Mouse (Mus musculus): Measurements from ENCODE around the gene Sppl2b. TPM values are rescaled to one million over a fixed set of nuclear protein-coding genes. Genes with fewer than 3 reads are reported as not detected.
"Not testable (repeated sequence)": the region's sequence is repeated elsewhere in the genome, so short reads cannot be mapped to it uniquely, and the experiment has no call there.

Sppl2b gene
- total and polyA plus RNA-seq, 2 experiments from 2014 or later = 74.4 to 90.3 TPM

DNA sequence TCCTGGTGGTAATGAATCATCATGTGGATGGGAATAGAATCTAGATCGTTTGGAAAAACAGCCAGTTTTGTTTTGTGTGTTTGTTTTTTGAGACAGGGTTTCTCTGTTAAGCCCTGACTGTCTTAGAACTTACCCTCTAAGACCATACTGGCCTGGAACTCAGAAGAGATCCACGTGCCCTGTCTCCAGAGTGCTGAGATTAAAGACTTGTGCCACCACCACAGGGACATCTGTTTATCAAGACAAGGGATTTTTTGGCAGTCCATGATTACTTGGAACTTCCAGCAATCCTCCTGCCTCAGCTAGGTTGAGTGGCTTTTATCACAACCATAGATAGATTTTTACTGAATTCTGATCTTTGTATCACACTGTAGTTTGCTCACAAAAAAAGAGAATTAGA is 30.2 kb upstream of the Sppl2b start:
- H3K27ac ChIP-seq (ENCODE audit: low read depth, low read length) = no peak overlapping the region
- no peak for TF ChIP-seq CTCF (IDR thresholded peaks at IDR 0.05; ENCODE audit: low read depth)
- H3K4me2 ChIP-seq (ENCODE audit: low read depth) = no peak overlapping the region
- H3K36me3 ChIP-seq (ENCODE audit: insufficient read depth) = peaks cover 9% of the 10 kb centered on the region
- H3K4me1 ChIP-seq (ENCODE audit: insufficient read depth) = no peaks in the 10 kb centered on the region
- ATAC-seq (no peak), DNase-seq (no peak)
- no peak overlapping the region for H3K4me3 ChIP-seq (ENCODE audit: low read depth, low read length)
- H3K27me3 ChIP-seq (ENCODE audit: insufficient read depth, low read length) = no peaks in the 10 kb centered on the region
- no peak overlapping the region for H3K9ac ChIP-seq
- 74% methylated on average over 2 of the region's 2 CpGs for WGBS
- no peaks in the 10 kb centered on the region for H3K9me3 ChIP-seq (ENCODE audit: low read length)

DNA sequence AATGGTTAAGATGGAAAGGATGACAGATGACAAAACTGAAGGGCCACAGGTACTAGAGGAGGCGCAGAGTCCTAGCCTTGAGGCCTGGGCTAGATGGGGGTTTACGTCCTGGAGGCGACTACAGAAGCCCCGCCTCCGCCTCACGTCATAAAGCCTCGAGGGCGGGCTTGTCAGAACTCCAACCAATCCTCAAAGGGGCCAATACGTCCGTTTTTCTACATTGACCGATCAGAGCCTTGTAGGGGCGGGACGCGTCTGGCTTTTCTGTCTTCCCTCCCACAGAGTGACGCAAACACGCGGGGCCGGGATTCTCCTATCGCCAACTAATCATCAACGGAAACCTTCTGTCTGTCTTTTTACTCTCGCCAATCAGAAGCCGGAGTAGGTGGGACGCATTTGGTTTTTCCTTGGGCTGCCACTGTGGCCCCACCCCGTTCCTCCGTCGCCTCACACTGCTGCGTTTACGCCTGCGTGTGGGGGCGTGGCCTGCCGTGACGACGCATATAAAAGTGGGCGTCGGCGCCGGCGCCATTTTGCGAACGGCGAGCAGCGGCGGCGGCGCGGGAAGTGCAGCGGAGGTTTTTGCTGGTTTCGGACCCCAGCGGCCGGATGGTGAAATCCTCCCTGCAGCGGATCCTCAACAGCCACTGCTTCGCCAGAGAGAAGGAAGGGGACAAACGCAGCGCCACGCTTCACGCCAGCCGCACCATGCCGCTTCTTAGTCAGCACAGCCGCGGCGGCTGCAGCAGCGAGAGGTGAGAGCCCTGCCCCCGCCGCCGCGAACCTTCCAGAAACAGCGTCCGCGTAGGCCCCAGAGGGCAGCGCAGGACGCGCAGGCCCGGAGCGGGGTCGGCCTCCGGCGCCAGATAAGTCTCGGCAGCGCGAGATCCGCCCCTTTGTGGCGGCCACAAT is 28.7 kb upstream of the Sppl2b start, which contains the start of gene Oaz1:
TSS of gene Oaz1 (plus strand) at position 506 of the 912 bp plus-strand sequence.
- TF ChIP-seq CTCF (IDR thresholded peaks at IDR 0.05; ENCODE audit: low read depth) = peak; percentile 24; the same call in 1 of the 2 replicates
- Histone ChIP-seq H3K9me3 (ENCODE audit: low read length) (no peaks in the 10 kb centered on the region), H3K9ac (peak within 1 kb of the TSS; percentile 88), H3K27ac (ENCODE audit: low read depth, low read length) (peak within 1 kb of the TSS; percentile 89), H3K27me3 (ENCODE audit: insufficient read depth, low read length) (no peaks in the 10 kb centered on the region), H3K4me2 (ENCODE audit: low read depth) (peak within 1 kb of the TSS; percentile 63), H3K4me1 (ENCODE audit: insufficient read depth) (no peaks in the 10 kb centered on the region), H3K4me3 (ENCODE audit: low read depth, low read length) (peak within 1 kb of the TSS; percentile 83), H3K36me3 (ENCODE audit: insufficient read depth) (peaks cover 21% of the 10 kb centered on the region)
- peak; percentile 100 for DNase-seq
- 2% methylated on average over 80 of the region's 82 CpGs for WGBS
- peak; percentile 98 for ATAC-seq

DNA sequence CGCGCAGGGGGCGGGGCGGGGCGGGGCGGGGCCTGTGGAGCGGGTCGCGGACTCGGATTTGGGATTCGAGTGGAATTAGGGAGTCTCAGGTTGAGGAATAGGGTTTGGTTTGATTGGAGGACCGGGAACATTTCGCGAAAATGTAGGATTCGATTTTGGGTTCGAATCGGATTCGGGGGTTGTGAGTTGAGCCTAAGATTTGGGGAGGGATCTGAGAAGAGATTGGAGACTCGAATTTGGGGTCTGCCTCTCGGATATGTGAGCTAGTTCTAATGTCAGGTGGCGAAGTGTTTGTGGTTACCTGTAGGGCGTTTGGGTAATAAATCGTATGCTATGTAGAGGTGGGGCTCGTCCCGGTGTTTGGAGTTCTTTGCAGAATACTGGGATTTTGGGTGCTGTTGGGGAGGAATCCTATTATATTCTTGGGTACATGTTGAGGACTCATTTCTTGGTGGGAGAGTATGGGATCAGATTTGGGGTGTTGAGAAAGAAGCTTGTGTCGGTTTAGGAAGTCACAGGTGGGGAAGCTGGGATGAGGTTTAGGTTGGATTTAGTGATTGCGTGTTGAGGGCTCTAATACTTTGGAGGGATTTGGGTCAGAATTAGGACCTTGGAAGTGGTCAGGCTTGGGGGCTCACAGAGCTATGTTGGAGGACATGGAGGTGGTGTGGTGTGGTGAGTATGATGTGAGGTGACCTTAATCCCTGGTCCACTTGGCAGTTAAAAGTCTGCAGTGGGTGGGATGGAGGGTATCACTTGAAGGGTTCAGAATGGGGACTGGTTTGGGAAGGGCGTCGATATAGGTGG is 27.8 kb upstream of the Sppl2b start:
- no peaks in the 10 kb centered on the region for H3K4me1 ChIP-seq (ENCODE audit: insufficient read depth)
- H3K4me2 ChIP-seq (ENCODE audit: low read depth) = peak overlapping the region; percentile 60
- H3K27me3 ChIP-seq (ENCODE audit: insufficient read depth, low read length) = no peaks in the 10 kb centered on the region
- H3K9me3 ChIP-seq (ENCODE audit: low read length) = no peaks in the 10 kb centered on the region
- peak overlapping the region; percentile 83 for H3K4me3 ChIP-seq (ENCODE audit: low read depth, low read length)
- peaks cover 21% of the 10 kb centered on the region for H3K36me3 ChIP-seq (ENCODE audit: insufficient read depth)
- DNase-seq (no peak), ATAC-seq (no peak)
- TF ChIP-seq CTCF (IDR thresholded peaks at IDR 0.05; ENCODE audit: low read depth) = no peak
- 8% methylated on average over 27 of the region's 29 CpGs for WGBS
- peak overlapping the region; percentile 89 for H3K27ac ChIP-seq (ENCODE audit: low read depth, low read length)
- peak overlapping the region; percentile 88 for H3K9ac ChIP-seq

DNA sequence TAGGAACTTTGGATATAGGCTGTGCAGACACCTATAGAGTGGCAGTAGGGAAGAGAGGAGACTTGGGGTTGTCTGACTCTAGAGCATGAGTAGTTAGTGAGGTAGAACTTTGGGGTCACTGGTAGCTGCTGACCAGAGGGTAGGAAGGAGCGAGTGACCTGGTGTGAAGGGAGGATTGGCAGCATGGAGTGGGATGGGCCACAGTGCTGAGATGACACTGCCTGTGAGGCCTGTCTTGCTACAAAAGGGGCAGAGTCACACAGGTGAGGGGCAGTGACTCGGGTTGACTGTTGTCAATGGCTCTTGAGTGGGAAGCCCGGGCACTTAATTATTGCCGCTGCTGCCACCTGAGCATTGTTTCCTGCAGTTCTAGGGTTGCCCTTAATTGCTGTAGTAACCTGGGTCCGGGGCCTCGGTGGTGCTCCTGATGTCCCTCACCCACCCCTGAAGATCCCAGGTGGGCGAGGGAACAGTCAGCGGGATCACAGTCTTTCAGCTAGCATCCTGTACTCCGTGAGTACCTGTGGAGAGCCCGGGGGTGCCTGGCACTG is 27.1 kb upstream of the Sppl2b start:
- DNase-seq = no peak
- WGBS = 71% methylated on average over 10 of the region's 10 CpGs
- no peak overlapping the region for H3K27ac ChIP-seq (ENCODE audit: low read depth, low read length)
- no peaks in the 10 kb centered on the region for H3K9me3 ChIP-seq (ENCODE audit: low read length)
- no peaks in the 10 kb centered on the region for H3K27me3 ChIP-seq (ENCODE audit: insufficient read depth, low read length)
- ATAC-seq = no peak
- H3K9ac ChIP-seq = peak overlapping the region; percentile 88
- H3K4me2 ChIP-seq (ENCODE audit: low read depth) = peak overlapping the region; percentile 60
- peak overlapping the region; percentile 83 for H3K4me3 ChIP-seq (ENCODE audit: low read depth, low read length)
- peaks cover 21% of the 10 kb centered on the region for H3K36me3 ChIP-seq (ENCODE audit: insufficient read depth)
- H3K4me1 ChIP-seq (ENCODE audit: insufficient read depth) = no peaks in the 10 kb centered on the region
- no peak for TF ChIP-seq CTCF (IDR thresholded peaks at IDR 0.05; ENCODE audit: low read depth)

DNA sequence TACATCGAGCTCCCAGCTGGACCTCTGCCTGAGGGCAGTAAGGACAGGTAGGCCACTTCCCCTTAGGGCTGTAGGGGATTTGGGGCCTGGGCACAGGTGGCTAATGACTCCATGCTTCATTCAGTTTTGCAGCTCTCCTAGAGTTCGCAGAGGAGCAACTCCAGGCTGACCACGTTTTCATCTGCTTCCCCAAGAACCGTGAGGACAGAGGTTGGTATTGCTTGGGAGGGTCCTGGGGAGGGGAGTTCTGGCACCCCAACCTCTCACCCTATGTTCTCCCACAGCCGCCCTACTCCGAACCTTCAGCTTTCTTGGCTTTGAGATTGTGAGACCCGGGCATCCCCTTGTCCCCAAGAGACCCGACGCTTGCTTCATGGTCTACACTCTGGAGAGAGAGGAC is 26.5 kb upstream of the Sppl2b start:
- H3K27me3 ChIP-seq (ENCODE audit: insufficient read depth, low read length); DNase-seq; H3K4me3 ChIP-seq (ENCODE audit: low read depth, low read length); ATAC-seq; H3K9me3 ChIP-seq (ENCODE audit: low read length); H3K27ac ChIP-seq (ENCODE audit: low read depth, low read length); H3K4me1 ChIP-seq (ENCODE audit: insufficient read depth); H3K9ac ChIP-seq: not testable (repeated sequence)
- H3K36me3 ChIP-seq (ENCODE audit: insufficient read depth) = peaks cover 24% of the 10 kb centered on the region
- peak overlapping the region; percentile 60 for H3K4me2 ChIP-seq (ENCODE audit: low read depth)
- WGBS = 78% methylated on average over 7 of the region's 9 CpGs

DNA sequence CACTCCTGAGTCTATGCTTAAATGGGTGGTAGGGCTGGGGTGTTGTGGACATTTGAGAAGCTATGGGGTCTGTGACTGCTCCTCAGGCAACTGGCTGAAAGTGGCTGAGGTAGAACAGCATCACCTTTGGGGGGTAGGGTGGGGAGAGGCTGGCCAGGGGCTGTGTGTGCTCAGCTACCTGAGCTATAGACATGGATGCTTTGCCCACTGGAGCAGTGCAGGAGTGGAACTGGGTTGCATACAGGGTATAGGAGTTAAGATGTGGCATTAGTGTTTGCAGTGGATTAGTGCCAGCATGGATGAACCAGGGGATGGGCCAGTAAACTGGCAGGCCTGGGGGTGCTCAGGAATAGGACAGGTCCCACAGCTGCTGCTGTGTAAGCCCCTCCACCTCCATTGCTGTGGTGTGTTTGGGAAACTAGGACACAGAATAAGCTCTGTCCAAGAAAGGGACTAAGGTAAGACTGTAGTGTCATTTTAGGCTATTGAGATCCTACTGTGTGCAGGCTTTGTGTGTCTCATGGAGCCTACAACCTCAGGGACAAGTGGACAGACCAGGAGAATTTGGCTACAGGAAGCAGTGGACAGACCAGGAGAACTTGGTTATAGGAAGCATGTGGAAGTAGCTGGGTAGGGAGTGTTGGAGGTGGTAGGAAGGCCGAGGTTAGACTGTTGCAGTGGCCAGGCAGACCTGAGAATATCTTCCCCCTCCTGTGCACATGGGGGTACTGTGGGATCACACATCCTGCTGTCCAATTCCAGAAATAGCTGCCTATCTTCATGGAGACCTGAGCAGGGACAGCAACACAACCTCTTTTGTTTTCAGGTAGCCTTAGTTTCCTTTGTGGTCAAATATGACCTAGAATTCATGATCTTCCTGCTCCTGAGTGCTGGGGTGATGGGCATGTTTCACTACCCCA is 25.5 kb upstream of the Sppl2b start:
- TF ChIP-seq CTCF (IDR thresholded peaks at IDR 0.05; ENCODE audit: low read depth) = no peak
- no peaks in the 10 kb centered on the region for H3K4me1 ChIP-seq (ENCODE audit: insufficient read depth)
- no peak overlapping the region for H3K9ac ChIP-seq
- no peak overlapping the region for H3K4me2 ChIP-seq (ENCODE audit: low read depth)
- 42% methylated on average over 1 of the region's 1 CpGs for WGBS
- H3K27ac ChIP-seq (ENCODE audit: low read depth, low read length) = no peak overlapping the region
- H3K27me3 ChIP-seq (ENCODE audit: insufficient read depth, low read length) = no peaks in the 10 kb centered on the region
- H3K36me3 ChIP-seq (ENCODE audit: insufficient read depth) = peaks cover 32% of the 10 kb centered on the region
- DNase-seq = no peak
- ATAC-seq = no peak
- H3K4me3 ChIP-seq (ENCODE audit: low read depth, low read length) = no peak overlapping the region
- no peaks in the 10 kb centered on the region for H3K9me3 ChIP-seq (ENCODE audit: low read length)
